Mouse (Mus musculus) liver, embryonic 12.5 days (tissue): Measurements from ENCODE around the gene Kcnip4. TPM values are rescaled to one million over a fixed set of nuclear protein-coding genes. Genes with fewer than 3 reads are reported as not detected.

Experiments
- ATAC-seq: fragments of 200-750 bp; cut with Nextera tagmentation; 2 replicates; pipeline ENCODE4 v1.8.0; 2017; ENCODE audit warnings: moderate number of reproducible peaks, mild to moderate bottlenecking, moderate library complexity
- H3K27ac ChIP-seq: fragments of 300-500 bp; sonication (generic); 2 replicates; pipeline ENCODE4 v1.5.1; 2016; ENCODE audit warnings: mild to moderate bottlenecking
- H3K27me3 ChIP-seq: fragments of 300-500 bp; sonication (generic); replicated peaks from 2 replicates; pipeline ENCODE4 v1.6.1; 2016; ENCODE audit warnings: mild to moderate bottlenecking, moderate library complexity
- H3K36me3 ChIP-seq: fragments of 300-500 bp; sonication (generic); 2 replicates; pipeline ENCODE4 v1.6.1; 2016; ENCODE audit warnings: mild to moderate bottlenecking, moderate library complexity
- H3K4me1 ChIP-seq: fragments of 300-500 bp; sonication (generic); 2 replicates; pipeline ENCODE4 v1.6.1; 2016
- H3K4me2 ChIP-seq: fragments of 300-500 bp; sonication (generic); 2 replicates; pipeline ENCODE4 v1.6.1; 2016; ENCODE audit warnings: mild to moderate bottlenecking, moderate library complexity
- H3K4me3 ChIP-seq: fragments of 300-500 bp; sonication (generic); 2 replicates; pipeline ENCODE4 v1.5.1; 2016; ENCODE audit warnings: mild to moderate bottlenecking, moderate library complexity
- H3K9ac ChIP-seq: fragments of 300-500 bp; sonication (generic); 2 replicates; pipeline ENCODE4 v1.6.1; 2016; ENCODE audit warnings: mild to moderate bottlenecking, moderate library complexity
- H3K9me3 ChIP-seq: fragments of 300-500 bp; sonication (generic); replicated peaks from 2 replicates; pipeline ENCODE4 v1.6.1; 2016; ENCODE audit warnings: mild to moderate bottlenecking, moderate library complexity
- WGBS: fragments of 180-500 bp; shearing (Covaris S2); methylation state at CpG from one replicate; pipeline ENCODE4 v1.1.7; 2016; ENCODE audit not compliant: insufficient replicate concordance; 5-methylcytosine and 5-hydroxymethylcytosine counted together
- polyA plus RNA-seq: library from polyadenylated mRNA; unstranded; fragments of >200 nt; fragmentation: Nextera tagmentation; extraction: Ambion mirVana; gene quantifications from 2 replicates; pipeline ENCODE4 v1.2.1, GENCODE M21; 2016

The Kcnip4 gene
- polyA plus RNA-seq, 1 experiment from 2014 or later: 0.25 TPM

DNA sequence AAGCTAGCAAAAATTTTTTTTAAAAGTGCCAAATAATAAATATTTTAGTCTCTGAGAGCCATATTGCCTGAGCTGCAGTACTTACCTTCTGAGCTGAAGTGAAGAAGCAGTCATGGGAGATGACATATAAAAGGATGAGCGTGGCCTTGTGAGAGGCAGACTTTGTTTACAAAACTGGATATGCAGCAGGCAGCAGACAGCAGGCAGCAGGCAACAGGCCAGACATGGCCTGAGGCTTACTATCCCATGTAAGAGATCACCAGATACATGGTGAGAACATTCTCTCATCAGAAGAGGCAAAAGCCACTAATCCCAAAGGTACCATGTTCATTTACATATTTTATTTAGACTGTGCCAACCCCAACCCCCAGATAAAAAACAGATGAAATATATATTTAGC is 336.5 kb downstream of the Kcnip4 start:
- H3K4me2 ChIP-seq: no peak overlapping the region
- no peak for ATAC-seq
- no peaks in the 10 kb centered on the region for H3K36me3 ChIP-seq
- H3K4me3 ChIP-seq: no peak overlapping the region
- H3K4me1 ChIP-seq: no peaks in the 10 kb centered on the region
- 62% methylated on average over 1 of the region's 1 CpGs for WGBS
- H3K27ac ChIP-seq: no peak overlapping the region
- H3K27me3 ChIP-seq: no peaks in the 10 kb centered on the region
- H3K9ac ChIP-seq: no peak overlapping the region
- H3K9me3 ChIP-seq: no peaks in the 10 kb centered on the region

- H3K4me3 ChIP-seq: no peak overlapping the region
- no peaks in the 10 kb centered on the region for H3K4me1 ChIP-seq
- H3K4me2 ChIP-seq: no peak overlapping the region
- no peak overlapping the region for H3K9ac ChIP-seq
- H3K9me3 ChIP-seq: no peaks in the 10 kb centered on the region
- H3K27ac ChIP-seq: no peak overlapping the region
- no peaks in the 10 kb centered on the region for H3K36me3 ChIP-seq
- WGBS: 49% methylated on average over 2 of the region's 2 CpGs
- ATAC-seq: no peak
- no peaks in the 10 kb centered on the region for H3K27me3 ChIP-seq
These were observed 374.4 kb downstream of the Kcnip4 start for GRCm38 (mm10) chr5:49150116-49150811.

GRCm38 (mm10) chr5:49149684-49150083 is 375.0 kb downstream of the Kcnip4 start:
- Histone ChIP-seq H3K4me2 (no peak overlapping the region), H3K4me1 (no peaks in the 10 kb centered on the region), H3K9me3 (no peaks in the 10 kb centered on the region), H3K27me3 (no peaks in the 10 kb centered on the region), H3K27ac (no peak overlapping the region), H3K9ac (no peak overlapping the region), H3K4me3 (no peak overlapping the region), H3K36me3 (no peaks in the 10 kb centered on the region)
- 68% methylated on average over 2 of the region's 2 CpGs for WGBS
- ATAC-seq: no peak

DNA sequence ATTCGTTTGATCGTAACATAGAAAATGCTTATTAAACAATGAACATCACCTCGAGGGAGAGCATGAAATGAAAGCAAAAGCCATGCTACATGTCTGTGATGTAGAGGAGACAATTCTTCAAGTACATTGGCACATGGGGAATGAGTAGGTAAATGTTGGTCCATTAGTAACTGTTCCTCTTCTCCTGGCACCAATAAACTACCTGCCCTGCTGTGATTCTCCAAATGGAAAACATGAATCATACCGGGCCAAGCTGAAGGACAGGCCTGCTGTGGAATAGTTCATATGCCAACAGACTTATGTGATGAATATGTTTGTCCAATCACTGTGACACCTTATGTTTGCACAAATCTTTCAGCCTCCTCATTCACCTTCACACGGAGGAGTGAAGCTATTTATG is 429.3 kb downstream of the Kcnip4 start:
- Histone ChIP-seq H3K9ac (no peak overlapping the region), H3K27ac (no peak overlapping the region), H3K9me3 (no peaks in the 10 kb centered on the region), H3K27me3 (no peaks in the 10 kb centered on the region), H3K36me3 (no peaks in the 10 kb centered on the region), H3K4me2 (no peak overlapping the region), H3K4me3 (no peak overlapping the region), H3K4me1 (no peaks in the 10 kb centered on the region)
- no peak for ATAC-seq
- WGBS: 69% methylated on average over 5 of the region's 5 CpGs

DNA sequence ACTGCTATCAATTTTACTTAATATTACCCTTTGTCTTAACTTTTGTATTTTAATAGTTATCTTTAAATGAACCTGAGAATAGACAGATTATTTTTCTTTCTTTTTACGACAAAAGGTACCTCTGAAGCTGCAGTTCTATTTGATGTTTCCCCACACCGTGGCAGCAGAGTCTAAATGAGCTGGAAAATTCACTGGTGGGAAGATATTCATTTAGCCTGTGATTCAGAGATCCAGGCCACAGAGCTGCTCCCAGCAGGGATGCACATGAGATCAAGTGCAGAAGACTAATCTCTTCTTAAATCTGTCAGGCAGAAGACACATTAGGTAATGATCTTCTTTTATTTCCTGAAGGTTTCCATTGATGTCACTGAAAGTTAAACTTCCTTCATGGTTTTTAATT is 429.8 kb downstream of the Kcnip4 start:
- WGBS: 53% methylated on average over 2 of the region's 2 CpGs
- no peak overlapping the region for H3K4me2 ChIP-seq
- no peaks in the 10 kb centered on the region for H3K4me1 ChIP-seq
- no peaks in the 10 kb centered on the region for H3K9me3 ChIP-seq
- H3K27ac ChIP-seq: no peak overlapping the region
- ATAC-seq: no peak
- no peaks in the 10 kb centered on the region for H3K36me3 ChIP-seq
- H3K27me3 ChIP-seq: no peaks in the 10 kb centered on the region
- H3K4me3 ChIP-seq: no peak overlapping the region
- H3K9ac ChIP-seq: no peak overlapping the region

DNA sequence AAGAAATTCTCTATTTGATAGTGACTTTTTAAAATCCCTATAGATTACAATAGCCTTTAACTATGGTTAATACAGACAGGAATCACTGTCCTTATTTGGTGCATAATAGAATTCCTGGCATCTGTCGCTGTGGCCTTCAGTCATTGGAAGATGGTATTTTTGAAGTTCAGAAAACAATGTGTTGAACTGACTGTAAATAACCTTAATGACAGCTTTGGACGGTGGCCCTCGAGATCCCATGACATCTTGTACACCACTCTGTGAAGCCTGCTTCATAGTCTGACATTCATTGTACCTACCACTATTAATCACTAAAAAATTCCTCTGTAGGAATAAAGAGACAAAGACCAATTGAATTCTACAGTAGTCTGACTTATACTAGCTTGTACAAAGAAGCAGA is 430.4 kb downstream of the Kcnip4 start:
- H3K4me2 ChIP-seq: no peak overlapping the region
- no peak overlapping the region for H3K9ac ChIP-seq
- 65% methylated on average over 3 of the region's 3 CpGs for WGBS
- H3K27ac ChIP-seq: no peak overlapping the region
- no peak for ATAC-seq
- no peak overlapping the region for H3K4me3 ChIP-seq
- no peaks in the 10 kb centered on the region for H3K9me3 ChIP-seq
- H3K27me3 ChIP-seq: no peaks in the 10 kb centered on the region
- no peaks in the 10 kb centered on the region for H3K36me3 ChIP-seq
- no peaks in the 10 kb centered on the region for H3K4me1 ChIP-seq

GRCm38 (mm10) chr5:49090122-49090680 is 434.5 kb downstream of the Kcnip4 start:
- Histone ChIP-seq H3K27me3 (no peaks in the 10 kb centered on the region), H3K27ac (no peak overlapping the region), H3K4me3 (no peak overlapping the region), H3K4me1 (no peaks in the 10 kb centered on the region), H3K36me3 (no peaks in the 10 kb centered on the region), H3K9ac (no peak overlapping the region), H3K9me3 (no peaks in the 10 kb centered on the region), H3K4me2 (no peak overlapping the region)
- 15% methylated on average over 6 of the region's 6 CpGs for WGBS
- ATAC-seq: no peak

DNA sequence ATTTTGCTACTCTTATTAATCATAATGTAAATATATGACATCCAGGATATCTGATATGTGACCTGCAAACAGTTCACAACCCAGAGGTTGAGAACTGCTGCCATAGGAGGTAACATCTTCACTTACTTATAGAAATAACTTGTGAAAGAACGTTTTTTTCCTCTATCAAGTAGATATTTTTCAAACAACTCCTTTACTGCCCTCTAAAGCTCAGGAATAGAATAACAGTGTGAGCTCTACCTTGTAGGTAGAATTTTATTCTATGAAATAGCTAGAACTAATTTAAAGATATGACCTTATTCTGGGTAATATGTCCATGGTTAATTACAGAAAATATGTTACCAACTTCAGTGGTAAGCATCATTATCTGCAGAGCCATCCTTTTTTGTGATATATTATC is 459.1 kb downstream of the Kcnip4 start:
- no peak overlapping the region for H3K4me2 ChIP-seq
- H3K36me3 ChIP-seq: no peaks in the 10 kb centered on the region
- no peak overlapping the region for H3K4me3 ChIP-seq
- no peaks in the 10 kb centered on the region for H3K4me1 ChIP-seq
- H3K27me3 ChIP-seq: no peaks in the 10 kb centered on the region
- no peaks in the 10 kb centered on the region for H3K9me3 ChIP-seq
- H3K9ac ChIP-seq: no peak overlapping the region
- ATAC-seq: no peak
- no peak overlapping the region for H3K27ac ChIP-seq
- WGBS: 19% methylated on average over 1 of the region's 1 CpGs

- Histone ChIP-seq H3K4me2 (no peak overlapping the region), H3K9me3 (no peaks in the 10 kb centered on the region), H3K36me3 (no peaks in the 10 kb centered on the region), H3K27ac (no peak overlapping the region), H3K4me1 (no peaks in the 10 kb centered on the region), H3K27me3 (no peaks in the 10 kb centered on the region), H3K4me3 (no peak overlapping the region), H3K9ac (no peak overlapping the region)
- ATAC-seq: no peak
These were observed 465.8 kb downstream of the Kcnip4 start for GRCm38 (mm10) chr5:49058926-49059325.

DNA sequence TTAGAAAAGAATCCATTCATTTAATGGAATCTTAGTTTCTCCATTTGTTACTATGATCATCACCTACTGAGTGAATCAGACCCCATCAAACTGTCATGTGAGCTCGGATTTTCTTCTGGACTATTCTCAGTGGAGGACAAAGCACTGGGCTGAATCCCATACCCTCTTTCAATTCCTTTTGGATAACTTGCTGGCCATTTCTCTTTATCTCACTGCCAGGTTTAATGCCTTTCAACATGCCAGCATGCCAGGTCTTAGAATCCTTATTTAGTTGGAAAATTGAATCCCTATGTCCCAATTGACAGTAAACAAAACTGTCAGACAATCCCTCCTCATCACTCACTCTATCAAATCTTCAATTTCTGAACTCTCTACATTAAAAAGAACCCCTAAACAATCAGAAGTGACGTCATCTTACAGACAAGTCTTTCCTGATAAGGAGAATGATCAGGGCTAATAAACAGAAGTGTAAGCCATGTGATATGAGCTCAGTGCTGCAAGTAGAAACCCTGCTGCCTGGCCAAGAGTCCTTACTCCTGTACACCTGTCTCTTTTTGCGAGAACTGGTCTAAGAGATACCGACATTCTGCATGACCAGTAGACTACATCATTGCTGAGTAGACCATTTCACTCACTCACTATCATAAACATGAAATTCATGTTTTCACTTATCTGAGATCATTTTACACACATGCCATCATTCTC is 466.9 kb downstream of the Kcnip4 start:
- Histone ChIP-seq H3K4me2 (no peak overlapping the region), H3K27me3 (no peaks in the 10 kb centered on the region), H3K9me3 (no peaks in the 10 kb centered on the region), H3K27ac (no peak overlapping the region), H3K4me1 (no peaks in the 10 kb centered on the region), H3K9ac (no peak overlapping the region), H3K36me3 (no peaks in the 10 kb centered on the region), H3K4me3 (no peak overlapping the region)
- no peak for ATAC-seq
- 56% methylated on average over 4 of the region's 4 CpGs for WGBS

- H3K27ac ChIP-seq: no peak overlapping the region
- no peak overlapping the region for H3K9ac ChIP-seq
- H3K4me2 ChIP-seq: no peak overlapping the region
- WGBS: 63% methylated on average over 1 of the region's 1 CpGs
- no peaks in the 10 kb centered on the region for H3K36me3 ChIP-seq
- no peak overlapping the region for H3K4me3 ChIP-seq
- ATAC-seq: no peak
- H3K27me3 ChIP-seq: no peaks in the 10 kb centered on the region
- H3K9me3 ChIP-seq: no peaks in the 10 kb centered on the region
- no peaks in the 10 kb centered on the region for H3K4me1 ChIP-seq
These were observed 476.7 kb downstream of the Kcnip4 start for GRCm38 (mm10) chr5:49047960-49048359.

- Histone ChIP-seq H3K4me3 (no peak overlapping the region), H3K27ac (no peak overlapping the region), H3K9ac (no peak overlapping the region), H3K36me3 (no peaks in the 10 kb centered on the region), H3K4me1 (no peaks in the 10 kb centered on the region), H3K4me2 (no peak overlapping the region), H3K27me3 (no peaks in the 10 kb centered on the region), H3K9me3 (no peaks in the 10 kb centered on the region)
- no peak for ATAC-seq
- 66% methylated on average over 6 of the region's 6 CpGs for WGBS
These were observed 483.4 kb downstream of the Kcnip4 start for GRCm38 (mm10) chr5:49041259-49041845.
